Mouse (Mus musculus) erythroid progenitor cell, adult 5-6 weeks (primary cell): ENCODE data around the gene Ctcfl. TPM values are rescaled to one million over a fixed set of nuclear protein-coding genes. Genes with fewer than 3 reads are reported as not detected.

Experiments
- ATAC-seq: replicated peaks from 2 replicates; pipeline ENCODE4 v1.8.0; 2016; ENCODE audit warnings: moderate number of reproducible peaks, mild to moderate bottlenecking, moderate TSS enrichment, inconsistent platforms; ENCODE audit not compliant: poor library complexity, low FRiP score, severe bottlenecking
- total RNA-seq, 2 experiments: library from RNA; stranded (forward) in 1 of 2; stranded (reverse) in 1 of 2; fragments of 150-400 nt in 1 of 2; fragments of 186-747, 209-891 nt in 1 of 2; gene quantifications; 2 replicates each; pipeline versions ENCODE4 v1.2.3 to v1.2.4; 2015 to 2017; ENCODE audit warnings: low replicate concordance in 2 of 2

Gene Ctcfl
- total RNA-seq, 2 experiments from 2014 or later = not detected

DNA sequence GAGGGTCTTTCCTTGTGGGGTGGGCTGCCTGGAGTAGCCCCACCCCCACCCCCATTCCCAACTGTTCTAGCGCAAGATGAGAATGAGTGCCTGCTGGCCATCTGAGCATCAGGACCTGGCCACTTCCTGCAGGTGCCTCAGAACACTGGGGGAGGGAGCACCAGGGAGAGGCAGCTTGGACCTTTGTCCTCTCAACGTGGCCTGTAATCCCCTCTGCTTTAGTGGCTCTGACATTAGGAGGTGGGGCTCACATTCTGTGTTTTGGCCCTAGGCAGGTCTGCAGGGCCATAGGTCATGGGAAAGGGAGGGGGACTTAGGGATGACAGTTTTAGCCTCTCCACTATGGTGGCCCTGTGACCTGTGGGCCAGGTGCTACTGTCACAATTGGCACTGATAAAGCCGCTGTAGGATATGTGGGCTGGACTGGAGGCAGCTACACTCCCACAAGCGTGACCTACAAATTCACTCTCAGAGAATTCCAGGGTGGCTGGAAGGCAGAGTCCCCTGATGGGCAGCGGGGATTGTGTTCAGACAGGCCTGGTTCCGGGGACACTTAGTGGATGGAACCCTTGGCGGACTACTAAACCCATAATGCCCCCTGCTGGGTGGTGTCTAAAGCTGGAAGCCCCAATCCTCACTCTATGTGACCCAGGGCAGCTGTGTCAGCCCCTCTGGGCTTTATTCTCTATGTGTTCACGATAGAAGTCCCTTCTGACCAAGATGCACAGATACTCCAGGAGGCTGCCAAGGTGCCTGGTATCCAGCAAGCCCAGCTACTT, 68.5 kb downstream of the Ctcfl start:
- ATAC-seq = no peak

DNA sequence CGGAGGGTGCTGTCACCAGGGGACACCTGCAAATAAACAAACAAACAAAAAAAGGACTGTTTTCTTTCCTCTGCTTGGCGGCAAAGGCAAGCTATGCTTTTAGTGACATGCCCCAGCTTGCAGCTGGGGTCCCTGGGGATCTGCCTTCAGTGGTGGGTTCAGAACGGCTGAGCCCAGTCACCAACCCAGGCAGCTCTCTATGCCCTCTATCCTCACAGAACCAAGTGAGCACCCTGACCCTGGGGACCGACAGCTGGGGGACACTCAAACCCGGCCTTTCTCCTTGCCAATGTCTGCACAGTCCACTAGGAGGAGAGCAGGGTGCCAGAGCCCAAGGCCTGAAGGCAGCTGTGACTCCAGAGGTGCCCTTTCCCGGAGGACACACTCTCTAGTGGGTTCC, 69.5 kb downstream of the Ctcfl start:
- ATAC-seq = no peak

DNA sequence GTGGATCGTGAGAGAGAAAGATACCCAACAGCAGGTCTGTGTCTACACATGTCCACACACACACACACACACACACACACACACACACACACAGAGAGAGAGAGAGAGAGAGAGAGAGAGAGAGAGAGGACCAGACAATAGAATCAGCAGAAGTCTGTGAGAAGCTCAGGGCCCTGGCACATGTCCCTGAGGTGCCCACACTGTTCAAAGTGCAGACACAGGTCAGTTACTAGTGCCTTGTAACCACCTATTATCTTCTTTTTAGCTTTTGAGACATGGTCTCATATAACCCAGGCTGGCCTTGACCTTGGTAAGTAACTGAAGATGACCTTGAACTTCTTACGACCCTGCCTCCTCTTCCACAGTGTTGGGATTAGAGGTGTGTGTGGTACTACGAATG, 70.1 kb downstream of the Ctcfl start:
- ATAC-seq = no peak

DNA sequence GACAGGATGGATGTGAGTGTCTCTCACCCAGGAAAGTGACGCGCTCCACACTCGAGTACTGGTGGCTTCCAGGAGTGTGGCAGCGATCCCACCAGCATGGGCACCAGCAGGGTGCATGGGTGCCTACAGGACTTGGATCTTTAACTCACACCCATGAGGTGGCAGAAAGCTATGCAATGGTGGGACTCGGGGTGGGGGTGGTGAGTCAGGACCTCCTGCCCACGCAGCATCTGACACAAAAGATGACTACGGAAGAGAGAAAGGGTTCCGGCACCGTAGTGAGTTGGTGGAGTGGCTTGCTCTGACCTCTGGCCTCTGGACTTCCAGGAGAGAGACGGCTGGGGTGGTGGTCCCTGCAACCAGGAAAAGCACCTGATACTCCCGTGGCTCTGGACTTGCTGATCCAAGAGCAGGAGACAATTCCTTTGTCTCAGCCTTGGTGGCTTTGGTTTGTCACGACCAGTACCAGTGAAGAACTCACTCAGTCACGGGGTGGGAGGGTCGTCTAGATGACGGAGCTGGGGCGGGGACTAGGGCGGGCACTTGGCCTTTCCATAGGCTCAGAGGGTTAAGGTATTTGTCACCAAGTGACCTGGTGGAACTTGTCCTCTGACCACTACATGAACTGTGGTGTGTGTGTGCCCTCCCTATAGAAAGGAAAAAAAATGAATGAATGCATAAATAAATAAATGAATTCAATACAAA, 71.1 kb downstream of the Ctcfl start:
- ATAC-seq = no peak

DNA sequence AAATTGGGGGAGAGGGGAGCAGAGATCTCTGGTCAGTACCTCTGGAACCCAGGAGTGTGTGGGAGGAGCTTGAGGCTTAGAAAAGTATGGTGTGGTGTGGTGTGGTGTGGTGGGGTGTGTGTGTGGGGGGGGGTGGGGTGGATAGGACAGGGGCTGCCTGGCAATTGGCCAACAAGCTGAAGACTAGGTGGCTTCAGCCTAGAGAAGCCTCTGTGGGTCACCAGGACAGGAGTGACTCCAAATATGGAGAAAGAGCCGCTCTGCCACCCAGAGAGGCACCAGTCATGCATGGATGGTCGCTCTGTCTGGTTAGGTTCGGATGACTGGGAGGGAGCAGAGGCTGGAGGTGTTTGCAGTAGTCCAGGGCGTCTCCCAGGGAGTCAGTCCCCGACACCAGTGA, 71.9 kb downstream of the Ctcfl start:
- ATAC-seq = no peak

DNA sequence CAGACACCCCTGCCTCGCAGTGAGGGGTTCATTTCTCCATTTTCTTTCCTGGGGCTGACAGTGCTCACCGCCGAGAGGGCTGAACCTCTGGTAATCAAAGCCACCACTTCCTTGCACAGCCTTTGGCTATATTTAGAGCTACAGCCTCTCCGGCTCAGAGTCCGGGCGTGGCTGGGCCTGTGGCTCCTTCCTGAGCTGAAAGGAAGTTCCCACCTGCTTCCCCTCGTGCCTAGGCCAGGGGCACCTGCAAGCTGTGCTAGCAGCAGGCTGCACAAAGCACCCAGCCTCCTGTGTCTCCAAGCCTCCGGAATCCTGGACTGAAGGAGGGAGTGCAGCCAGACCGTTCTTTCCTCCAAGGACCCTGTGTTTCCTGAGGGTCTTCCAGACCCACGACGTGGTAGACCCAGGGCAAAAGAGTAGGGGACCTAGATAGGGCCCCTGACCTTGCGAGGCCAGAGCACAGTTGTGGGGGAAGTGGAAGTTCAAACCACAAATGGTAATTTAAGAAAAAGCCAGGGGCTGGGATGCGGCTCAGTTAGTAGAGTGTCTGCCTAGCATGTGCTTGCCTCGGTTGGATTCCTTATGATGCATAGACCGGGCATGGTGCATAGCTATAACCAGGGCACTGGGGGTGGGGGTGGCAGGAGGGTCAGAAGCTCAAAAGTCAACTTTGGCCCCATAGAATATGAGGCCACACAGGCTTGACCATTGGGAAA, 72.6 kb downstream of the Ctcfl start:
- no peak for ATAC-seq

DNA sequence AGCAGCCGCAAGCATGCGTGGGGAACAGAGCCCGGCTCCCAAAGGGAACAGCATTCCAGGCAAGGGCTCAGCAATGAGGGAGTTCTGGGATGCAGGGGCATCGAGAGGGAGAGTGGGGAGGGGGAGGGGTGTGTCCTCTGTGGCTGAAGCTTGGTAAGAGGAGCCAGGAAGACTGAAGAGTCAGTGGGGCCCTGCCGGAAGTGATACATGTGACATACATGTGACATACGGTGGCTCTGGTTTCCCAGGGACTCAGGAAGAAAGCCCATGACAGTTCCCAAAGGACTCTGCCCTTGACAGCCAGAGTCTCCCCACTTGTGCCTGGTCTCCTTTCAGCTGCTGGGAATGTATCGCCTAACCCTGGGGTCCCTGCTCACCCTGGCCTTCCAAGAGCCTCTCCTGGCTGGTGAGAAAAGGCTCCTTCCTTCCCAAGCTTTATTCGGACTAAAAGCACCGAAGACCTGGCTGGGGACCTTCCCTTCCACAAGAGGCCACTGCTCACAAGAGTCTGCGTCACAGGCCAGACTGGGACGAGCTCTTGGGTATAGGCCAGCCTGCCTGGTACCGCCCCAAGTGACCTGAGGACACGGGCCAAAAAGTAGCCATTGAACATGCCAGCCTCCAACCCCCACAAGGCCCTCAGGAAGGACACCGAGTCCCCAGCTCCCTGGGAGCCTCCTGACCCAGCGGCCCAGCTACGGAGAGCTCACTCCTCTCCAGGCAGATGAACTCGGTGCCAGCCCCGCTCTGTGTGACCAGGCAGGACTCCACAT, 74.9 kb downstream of the Ctcfl start:
- ATAC-seq = no peak

Other genes starting within 250 kb of the Ctcfl start
- gene Bmp7, start 179.2 kb downstream of the Ctcfl start, total RNA-seq (2015; ENCODE audit: low replicate concordance) = 0.36 TPM in 1 of 2 replicates, not detected in the other
- gene Bmp7, start 179.2 kb downstream of the Ctcfl start, total RNA-seq (2017; ENCODE audit: low replicate concordance) = not detected in 2 replicates
- not detected in 2 replicates for gene Spo11, start 141.8 kb downstream of the Ctcfl start, total RNA-seq (2015; ENCODE audit: low replicate concordance)
- gene Spo11, start 141.8 kb downstream of the Ctcfl start, total RNA-seq (2017; ENCODE audit: low replicate concordance) = not detected in 2 replicates
- 42.3 and 93.0 TPM in 2 replicates for gene Rae1, start 119.4 kb downstream of the Ctcfl start, total RNA-seq (2015; ENCODE audit: low replicate concordance)
- 40.6 and 66.0 TPM in 2 replicates for gene Rae1, start 119.4 kb downstream of the Ctcfl start, total RNA-seq (2017; ENCODE audit: low replicate concordance)
- gene Rbm38, start 99.0 kb downstream of the Ctcfl start, total RNA-seq (2015; ENCODE audit: low replicate concordance) = 671 and 849 TPM in 2 replicates
- gene Rbm38, start 99.0 kb downstream of the Ctcfl start, total RNA-seq (2017; ENCODE audit: low replicate concordance) = 216 and 291 TPM in 2 replicates
- gene Pck1, start 33.5 kb upstream of the Ctcfl start, total RNA-seq (2015; ENCODE audit: low replicate concordance) = 2.9 TPM in 1 of 2 replicates, not detected in the other
- 0.26 and 1.9 TPM in 2 replicates for gene Pck1, start 33.5 kb upstream of the Ctcfl start, total RNA-seq (2017; ENCODE audit: low replicate concordance)
- gene Zbp1, start 99.4 kb upstream of the Ctcfl start, total RNA-seq (2015; ENCODE audit: low replicate concordance) = 2.2 TPM in 1 of 2 replicates, not detected in the other
- gene Zbp1, start 99.4 kb upstream of the Ctcfl start, total RNA-seq (2017; ENCODE audit: low replicate concordance) = 1.2 and 9.6 TPM in 2 replicates
- gene Pmepa1, start 157.0 kb upstream of the Ctcfl start, total RNA-seq (2015; ENCODE audit: low replicate concordance) = 0.36 TPM in 1 of 2 replicates, not detected in the other
- not detected in 2 replicates for gene Pmepa1, start 157.0 kb upstream of the Ctcfl start, total RNA-seq (2017; ENCODE audit: low replicate concordance)